Mouse (Mus musculus) retina, postnatal 7 days (tissue): ENCODE results near the gene Grip1.

Experiments
- DNase-seq: peaks from one replicate; pipeline ENCODE4 v3.0.0-alpha.2; 2012; ENCODE audit warnings: low read depth, low spot score

Grip1 gene

DNA sequence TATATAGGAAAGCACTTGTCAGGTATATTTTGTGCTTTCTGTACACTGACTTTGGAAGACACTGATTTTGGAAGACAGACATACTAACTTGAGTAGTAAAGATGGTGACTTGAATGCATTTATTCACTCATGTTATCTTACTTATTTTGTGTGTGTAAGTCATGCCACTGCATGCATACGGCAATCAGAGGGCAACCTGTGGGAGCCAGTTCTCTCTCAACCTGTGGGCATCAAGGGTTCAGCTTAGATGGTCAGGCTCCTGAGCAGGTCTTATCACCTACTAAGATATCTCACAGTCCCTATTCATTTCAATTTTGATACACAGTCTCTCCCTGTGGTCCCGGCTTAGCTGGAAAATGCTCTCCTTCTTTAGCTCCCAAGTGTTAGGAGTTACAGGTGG lies 5.4 kb downstream of the Grip1 start:
- DNase-seq, result no peak

DNA sequence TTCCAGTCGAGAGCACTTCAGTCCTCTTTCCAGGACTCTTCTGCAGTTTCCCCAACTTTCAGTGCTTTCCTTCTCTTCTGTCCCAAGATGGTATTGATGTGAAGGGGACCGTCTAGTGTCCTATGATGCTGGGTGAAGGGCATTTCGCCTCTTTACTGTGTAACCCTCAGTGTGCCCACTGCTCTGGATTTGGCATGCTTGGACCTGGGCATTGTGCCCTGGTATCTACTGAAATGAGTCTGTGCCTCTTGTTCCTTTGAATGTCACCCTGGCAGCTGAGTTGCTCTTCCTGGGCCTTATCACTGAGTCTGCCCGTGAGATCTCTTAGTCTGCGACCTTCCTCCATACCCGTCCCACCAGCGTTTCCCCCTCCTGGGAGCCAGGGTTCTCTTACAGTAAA lies 9.7 kb downstream of the Grip1 start:
- DNase-seq, result no peak

DNA sequence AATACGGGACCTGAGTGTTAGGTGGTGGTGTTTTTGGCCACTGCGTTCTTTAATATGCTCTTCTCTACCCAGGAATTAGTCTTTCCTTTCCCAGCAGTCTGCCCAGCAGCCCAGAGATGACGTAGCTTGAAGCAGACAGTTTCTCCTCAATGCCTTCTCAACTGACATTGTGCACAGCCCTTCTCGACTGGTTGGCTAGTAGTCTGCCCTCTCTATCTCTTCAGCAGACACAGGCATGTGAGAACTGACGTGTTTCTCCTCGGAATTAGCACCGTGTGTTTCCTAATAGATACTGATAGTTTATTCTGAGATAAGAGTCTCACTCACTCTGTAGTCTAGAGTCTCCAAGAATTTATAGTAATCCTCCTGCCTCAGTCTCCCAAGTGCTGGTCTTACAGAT lies 10.2 kb downstream of the Grip1 start:
- DNase-seq, result no peak

DNA sequence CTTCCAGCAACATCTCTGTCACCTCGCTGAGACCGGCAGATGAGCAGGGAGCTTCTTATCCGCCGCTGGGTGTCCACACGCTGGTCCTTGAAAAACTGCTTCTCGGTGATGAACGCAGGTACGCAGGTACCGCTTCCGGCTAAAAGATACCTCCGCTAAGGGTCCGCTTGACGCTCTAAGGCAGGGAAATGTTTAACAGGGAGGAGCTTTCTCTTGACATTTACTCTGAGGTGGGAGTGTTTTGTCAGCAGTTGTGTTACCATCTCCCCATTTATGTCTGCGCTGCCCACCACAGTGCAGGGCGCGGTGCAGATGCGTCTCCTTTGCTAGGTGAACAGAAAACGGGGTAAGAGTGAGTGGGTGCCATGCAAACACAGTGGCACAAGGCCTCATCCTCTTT lies 14.3 kb downstream of the Grip1 start:
- no peak for DNase-seq

DNA sequence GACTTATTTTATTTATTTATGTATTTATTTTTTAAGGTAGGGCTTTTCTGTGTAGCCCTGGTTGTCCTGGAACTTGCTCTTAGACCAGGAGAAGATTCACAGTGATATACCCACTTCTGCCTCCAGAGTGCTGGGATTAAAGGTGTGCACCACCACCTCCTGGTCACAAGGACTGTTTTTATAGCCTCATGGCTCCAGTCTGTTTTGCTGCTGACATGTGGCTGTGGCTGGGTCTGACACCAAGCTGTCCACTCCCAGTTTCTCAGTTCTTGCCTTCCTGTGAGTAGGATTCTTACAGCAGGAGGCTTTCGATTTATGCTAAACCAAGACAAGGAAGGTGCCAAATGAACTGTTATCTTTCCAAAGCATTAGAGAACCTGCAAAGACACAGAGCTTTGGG lies 16.5 kb downstream of the Grip1 start:
- no peak for DNase-seq

DNA sequence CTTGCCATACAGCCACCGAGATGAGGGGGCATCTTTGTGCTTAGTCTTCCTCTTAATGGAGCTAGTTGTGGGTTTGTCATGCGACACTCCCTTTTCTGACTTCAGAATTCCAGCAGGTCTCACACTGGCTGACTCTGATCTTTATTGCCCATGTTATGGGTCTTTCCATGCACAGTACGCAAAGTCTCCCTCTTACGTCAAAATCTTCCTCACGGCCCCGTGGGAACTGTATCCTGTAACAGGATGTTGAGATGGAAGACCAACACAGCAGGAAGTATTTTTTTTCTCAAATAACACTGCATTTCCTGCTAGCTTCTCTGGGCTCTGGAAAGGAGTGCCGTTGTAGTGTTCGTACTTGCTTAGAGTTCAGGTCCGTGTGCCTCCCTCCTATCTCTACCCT lies 21.5 kb downstream of the Grip1 start:
- no peak for DNase-seq

DNA sequence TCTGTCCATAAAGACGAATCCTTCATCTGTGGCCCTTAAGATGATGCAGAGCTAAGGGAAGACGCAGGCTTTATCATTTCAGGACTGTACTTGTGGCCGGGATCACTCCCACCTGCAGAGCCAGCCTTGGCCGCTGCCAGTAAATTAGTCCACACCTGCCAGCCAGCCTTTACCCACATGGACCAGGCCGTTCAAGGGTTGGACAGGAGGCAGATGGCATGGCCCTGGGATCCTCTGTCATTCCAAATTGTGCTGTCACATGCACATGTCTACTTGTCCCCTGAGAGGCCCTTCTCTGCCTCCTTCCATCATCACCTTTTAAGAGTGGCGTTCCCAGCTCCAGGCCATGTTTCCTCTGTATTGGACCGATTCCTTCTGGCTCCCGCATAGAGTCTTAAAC lies 24.0 kb downstream of the Grip1 start:
- DNase-seq, result no peak

DNA sequence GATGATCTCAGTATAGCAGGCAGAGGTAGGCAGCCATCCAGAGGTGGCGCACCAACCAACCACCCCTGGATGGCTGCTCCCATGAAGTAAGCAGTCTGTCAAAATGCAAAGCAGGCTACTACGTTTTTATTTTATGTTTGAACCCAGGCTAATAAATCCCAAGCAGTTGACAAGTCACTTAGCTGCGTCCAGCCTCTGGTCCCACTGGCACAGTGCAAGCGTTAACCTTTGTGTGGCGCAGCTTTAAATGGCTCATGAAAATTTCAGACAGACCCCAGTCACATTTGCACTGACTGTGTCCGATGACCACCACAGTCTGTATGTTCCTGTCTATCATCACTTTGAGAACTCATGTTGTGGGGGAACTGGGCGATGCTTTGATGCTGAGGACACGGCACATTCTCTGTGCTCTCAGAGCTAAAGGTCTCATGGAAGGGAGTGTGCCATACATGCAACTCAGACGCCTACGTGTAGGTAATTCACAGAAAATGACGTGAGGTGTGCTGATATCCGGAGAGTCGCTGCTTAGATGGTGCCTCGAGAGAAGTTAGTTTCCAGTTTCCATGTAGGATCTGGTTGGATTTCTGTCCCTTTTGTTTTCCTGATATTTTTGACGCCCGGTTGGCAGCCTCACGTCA lies 29.6 kb downstream of the Grip1 start:
- no peak for DNase-seq

DNA sequence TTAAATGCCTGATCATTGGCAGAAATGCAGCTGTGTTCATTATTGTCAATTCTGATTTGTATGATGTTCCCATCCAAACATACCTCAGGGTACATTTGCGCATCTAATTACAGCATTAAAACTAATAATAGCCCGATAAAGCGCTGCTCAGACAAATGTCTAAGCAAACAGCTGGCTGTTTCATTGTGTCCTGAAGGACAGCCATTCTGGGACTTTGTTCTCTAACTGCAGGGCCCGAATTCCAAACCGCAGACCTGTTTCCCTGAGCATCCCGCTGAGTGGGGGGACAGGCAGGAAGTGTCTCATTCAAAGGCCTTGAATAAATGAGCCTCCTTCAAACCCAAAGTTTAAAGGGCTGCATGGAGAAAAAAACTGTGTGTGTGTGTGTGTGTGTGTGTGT lies 30.1 kb downstream of the Grip1 start:
- DNase-seq, result no peak

DNA sequence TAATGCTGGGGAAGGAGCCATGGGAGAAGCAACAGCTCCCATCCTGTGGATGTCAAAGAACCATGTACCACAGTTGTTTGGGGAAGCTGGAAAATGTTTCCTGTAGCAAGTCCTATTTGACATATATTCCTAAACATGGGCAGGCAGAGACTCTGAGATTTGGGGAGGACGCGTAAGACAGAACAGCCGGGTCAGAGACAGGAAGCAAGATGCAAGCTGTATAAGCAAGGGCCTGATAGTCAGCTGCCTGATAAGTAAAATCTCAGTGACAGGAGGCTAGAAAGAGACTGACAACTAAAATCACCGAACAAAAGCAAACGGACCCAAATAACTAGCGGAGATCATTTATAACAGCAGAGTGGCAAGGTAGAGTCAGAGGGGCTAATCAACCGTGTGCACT lies 33.3 kb downstream of the Grip1 start:
- DNase-seq, result no peak

DNA sequence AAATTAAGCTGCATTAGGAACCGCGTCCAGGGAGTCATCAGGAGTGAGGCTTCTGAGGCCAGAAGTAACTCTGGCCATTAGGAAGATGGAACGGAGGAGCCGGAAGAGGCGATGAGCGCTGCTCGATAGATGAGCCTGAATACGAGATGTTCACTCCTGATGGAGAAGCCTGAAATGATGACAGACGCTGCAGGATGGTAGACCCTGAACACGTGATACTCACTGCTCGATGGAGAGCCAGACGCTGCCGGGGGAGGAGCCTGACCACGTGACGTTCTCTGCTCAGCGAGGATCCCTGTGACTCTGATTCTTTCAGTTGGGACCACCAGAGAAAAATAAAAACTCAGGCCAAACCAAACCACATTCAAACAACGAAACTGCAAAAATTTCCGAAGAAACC lies 37.2 kb downstream of the Grip1 start:
- no peak for DNase-seq

DNA sequence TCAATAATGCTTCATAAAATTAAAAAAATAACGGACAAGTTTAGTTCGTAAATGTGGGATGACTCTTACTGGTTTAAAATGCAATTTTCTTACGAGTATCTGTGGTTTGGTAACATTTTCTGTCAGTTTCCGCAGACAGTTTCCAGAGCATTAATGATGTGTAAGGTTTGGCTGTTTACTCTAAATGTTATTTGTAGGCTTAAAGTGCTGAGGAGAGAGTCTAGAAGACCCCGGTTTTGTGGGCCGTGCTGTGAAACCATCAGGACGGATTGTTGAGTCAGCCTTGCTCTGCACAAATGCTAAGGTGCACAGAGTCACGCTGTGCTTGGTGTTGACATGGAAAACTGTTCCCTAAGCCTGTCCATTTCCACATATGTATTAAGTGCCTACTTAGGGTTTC lies 41.7 kb downstream of the Grip1 start:
- no peak for DNase-seq

DNA sequence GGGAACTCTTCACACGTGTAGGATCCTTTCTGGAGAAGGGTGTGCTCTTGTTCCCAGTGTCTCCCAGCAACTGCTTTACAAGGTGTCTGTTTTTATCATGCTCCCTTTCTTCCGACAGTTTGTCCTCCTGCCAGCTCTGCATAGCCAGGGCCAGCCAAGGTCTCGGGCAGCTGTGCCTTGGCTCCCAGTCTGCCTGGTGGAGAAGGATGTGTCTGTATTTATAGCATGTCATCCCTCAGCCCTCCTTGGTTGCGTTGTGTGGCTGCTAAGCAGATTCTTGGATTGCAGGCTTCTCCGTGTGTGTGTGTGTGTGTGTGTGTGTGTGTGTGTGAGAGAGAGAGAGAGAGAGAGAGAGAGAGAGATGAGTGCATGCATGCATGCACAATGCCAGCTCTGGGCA lies 42.6 kb downstream of the Grip1 start:
- DNase-seq, result no peak

DNA sequence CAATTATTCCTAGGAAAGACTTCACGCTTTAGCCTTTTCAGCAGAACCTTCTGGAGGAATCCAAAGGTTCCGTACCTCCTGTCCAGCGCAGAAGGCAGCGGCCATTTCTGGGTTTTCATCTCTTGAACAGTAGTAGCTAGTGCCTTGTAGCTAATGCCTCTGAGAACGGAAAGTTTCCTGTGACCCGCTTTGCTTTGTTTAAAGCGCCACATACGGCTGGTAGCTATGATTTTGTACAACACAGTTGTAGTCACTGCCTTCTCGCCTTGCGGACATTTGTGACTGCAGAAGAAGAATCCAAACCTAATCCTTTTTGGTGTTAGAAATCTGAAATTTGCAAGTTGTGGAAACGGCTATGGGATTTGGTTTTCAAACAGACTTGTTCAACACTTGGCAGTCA lies 68.1 kb downstream of the Grip1 start:
- DNase-seq, result no peak

DNA sequence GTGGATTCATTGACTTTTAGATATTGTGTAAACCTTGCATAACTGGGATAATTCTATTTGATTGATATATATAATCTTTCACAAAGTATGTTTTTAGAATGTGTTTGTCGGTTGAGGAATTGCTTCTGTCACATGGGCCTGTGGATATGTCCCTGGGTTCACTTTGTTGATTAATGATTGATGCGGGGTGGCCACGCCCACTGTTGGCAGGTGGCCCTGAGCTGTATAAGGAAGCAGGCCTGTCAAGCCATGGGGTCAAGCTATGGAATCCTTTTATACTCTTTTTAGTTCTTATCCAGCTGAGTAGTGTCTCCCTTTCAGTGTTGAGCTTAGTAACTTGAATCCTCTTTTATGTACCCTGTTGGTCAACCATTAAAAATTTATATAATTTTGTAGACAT lies 72.1 kb downstream of the Grip1 start:
- DNase-seq, result no peak

DNA sequence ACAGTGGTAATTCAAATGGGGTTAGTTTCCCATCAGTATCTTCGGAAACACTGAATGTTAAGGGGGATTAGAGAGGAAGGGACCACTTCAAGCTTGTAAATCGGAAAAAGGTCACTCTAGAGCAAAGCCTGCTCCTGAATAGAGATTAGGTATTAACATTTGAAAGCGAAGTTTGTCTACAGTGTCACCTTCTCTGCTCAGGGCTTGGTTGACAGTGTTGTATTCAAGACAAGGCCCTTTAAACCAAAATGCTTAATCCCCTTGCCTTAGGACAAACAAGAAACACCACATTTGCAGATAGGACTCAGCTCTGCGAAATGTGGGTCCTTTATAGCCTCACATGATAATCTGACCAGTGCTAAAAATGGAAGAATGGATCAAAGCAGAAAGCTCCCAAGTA lies 81.2 kb downstream of the Grip1 start:
- no peak for DNase-seq

DNA sequence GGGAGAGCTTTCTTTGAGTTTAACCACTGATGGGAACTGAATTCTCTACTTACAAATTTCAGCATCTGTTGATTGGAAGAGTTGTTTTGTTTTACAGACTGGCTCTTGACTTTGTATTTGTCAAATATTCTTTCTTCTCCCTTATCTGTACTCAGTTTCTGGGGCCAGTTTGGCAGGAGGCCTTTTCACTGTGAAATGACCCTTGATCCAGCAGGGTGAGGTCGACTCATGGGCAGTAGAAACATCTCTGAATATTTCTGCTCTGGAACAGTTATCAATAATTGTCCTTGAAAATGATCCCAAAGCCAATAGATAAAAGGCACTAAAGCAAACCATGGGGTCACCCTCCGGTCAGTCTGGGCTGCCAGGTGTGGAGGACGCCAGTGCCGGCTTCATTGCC lies 88.0 kb downstream of the Grip1 start:
- no peak for DNase-seq

DNA sequence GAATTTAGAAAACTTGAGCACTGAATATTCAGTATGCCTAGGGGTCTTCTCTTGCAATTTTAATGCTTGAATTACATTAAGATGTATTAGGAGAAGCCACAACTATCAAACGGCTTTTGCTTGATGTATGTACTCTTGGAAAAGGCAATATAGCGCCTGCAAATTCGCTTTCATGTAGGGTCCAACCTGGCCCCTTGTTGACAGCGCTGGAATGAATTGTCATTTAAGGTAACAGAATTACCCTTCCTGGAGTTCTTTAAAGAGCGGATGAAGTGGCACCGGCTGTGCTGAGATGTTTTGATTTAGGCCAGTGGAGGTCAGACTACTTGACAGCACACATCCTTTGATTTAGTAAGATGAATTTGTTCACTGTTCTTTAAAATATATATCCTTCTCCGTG lies 90.1 kb downstream of the Grip1 start:
- DNase-seq, result no peak

DNA sequence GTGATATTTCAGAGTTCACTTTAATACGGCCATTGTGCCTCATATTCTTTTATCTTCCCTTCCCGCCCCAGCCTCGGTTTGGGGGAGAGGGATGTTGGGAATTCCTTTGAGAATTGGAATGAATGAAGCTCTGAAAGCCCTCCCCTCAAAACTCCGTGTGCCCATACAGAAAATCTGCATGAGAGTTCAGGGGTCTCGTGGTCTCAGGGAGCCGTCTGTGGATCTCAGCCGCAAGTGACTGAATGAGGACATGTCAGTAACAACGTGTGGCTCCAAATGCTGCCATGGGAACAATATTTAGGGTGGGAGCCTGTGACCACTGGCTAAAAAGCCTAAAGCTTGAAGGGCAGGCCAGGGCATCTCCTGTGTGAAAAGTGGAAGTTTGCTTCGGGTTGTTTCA lies 91.1 kb downstream of the Grip1 start:
- no peak for DNase-seq

DNA sequence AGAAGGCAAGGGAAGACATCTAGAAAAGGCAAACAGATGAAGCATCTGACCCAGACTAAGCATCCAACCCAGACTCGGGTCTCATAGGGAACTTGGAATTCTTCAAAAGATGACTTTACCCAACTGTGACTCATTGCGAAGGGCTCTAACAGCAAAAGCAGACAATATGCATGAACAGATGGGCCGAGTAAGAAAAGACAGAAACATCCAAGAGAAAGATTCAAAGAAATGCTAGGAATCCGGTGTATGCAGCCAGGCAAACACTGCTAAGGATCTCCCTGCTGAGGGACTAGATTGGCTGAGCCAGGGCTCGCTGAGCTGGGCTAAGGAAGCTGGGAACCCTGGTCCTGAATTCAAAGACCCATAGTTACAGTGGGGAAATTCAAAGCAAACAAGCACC lies 94.2 kb downstream of the Grip1 start:
- DNase-seq, result no peak

DNA sequence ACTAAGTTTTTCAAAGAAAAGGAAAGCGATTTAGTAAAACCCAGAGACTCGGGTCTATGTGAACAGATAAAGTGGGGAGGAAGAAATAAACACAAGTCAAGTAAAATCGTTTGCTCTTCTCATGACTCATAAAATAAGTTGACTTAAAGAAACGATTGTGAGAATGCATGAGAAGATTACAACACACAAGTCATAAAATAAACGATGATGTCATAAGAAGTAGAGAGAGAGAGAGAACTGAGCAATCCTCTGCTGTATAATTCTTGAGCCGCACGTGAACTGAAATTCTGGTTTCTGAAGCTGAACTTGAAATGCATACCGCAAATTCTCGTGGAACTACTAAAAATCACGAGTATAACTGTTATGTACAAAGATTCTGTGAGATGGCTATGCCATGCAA lies 95.1 kb downstream of the Grip1 start:
- no peak for DNase-seq

DNA sequence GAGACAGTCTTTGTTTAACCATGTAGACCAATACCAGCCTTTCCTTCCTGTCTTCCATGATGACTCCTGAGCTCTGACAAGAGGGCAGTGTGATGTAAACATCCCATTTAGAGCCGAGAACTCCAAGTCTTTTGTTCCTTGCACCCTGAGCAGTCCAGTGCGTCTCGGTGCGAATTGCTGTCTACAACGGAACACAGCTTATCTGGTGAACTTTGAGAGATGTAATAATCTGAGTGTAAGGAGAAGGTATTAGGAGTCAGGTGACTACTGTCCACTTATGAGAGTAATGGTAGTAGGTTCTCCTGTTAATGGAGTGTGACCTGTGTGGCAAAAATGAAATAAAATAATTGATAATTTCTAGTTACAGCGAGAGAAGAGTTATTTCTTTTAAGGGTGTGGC lies 97.0 kb downstream of the Grip1 start:
- DNase-seq, result no peak

DNA sequence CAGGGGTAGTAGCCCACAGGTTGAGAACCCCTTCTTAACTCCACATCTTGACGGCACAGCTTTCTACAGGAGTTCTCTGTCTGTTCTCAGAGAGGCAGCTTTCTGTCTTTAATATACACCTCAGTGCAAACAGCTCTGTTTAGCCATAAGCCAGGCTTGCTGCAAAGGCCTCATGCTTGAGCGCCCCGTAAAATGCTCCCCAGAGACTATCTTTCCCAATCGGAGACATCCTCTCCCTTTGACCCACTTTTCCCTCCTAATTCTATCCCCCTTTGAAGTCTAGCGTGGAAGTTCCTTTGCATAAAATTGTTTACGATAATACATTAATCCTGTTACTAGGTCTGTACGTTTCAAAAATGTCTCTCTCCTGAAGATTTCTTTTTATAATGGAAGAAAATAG lies 102.7 kb downstream of the Grip1 start:
- no peak for DNase-seq

DNA sequence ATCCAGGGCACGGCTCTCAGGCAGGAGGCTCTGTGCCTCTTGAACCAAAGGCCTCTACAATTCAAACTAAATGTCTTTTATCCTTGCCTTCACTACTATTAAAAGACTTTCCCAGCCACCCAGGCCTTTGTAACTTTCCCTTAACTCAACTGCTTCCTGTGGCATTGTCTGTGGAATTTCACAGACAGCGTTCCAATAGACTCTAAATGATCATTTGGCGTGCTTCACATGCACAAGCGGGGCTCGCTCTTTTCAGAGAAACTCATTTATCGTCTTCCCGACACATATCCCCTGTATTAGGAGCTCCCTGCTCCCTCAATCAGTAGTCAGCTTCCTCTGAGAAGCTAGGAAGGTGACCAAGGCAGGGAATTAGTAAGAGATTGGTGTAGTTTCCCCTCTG lies 104.8 kb downstream of the Grip1 start:
- no peak for DNase-seq

DNA sequence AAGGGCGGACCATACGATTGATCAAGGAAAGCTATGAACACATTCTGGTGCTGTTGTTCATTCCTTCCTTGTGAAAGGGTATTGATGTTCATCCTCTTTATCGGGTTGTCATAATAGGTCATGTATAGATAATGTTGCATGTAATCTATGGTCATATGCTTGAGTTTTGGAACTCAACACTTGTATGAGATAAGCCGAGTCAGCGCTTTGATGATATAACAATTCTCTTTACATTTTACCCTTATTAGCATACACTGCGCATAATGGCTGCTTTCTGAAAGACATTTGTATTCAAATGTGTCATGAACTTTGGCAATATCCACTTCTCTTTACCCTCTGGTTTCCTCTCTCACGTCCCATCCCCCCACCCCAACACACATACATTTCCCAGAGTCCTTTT lies 111.2 kb downstream of the Grip1 start:
- no peak for DNase-seq
